Mouse (Mus musculus) embryonic fibroblast, embryonic 13.5 days (primary cell): ENCODE measurements around the gene Cpped1. TPM values are rescaled to one million over a fixed set of nuclear protein-coding genes. Genes with fewer than 3 reads are reported as not detected.

Experiments
- H3K27ac ChIP-seq: 2 replicates; pipeline ENCODE4 v1.5.1; 2012; ENCODE audit warnings: low read length, control low read depth, inconsistent platforms; ENCODE audit not compliant: insufficient read depth
- H3K4me1 ChIP-seq: 2 replicates; pipeline ENCODE4 v1.6.1; 2011; ENCODE audit warnings: low read length; ENCODE audit not compliant: control insufficient read depth, insufficient read depth
- H3K4me3 ChIP-seq: 2 replicates; pipeline ENCODE4 v1.5.1; 2011; ENCODE audit warnings: mild to moderate bottlenecking, control low read depth, low read length; ENCODE audit not compliant: insufficient read depth
- CTCF ChIP-seq: IDR thresholded peaks from 2 replicates; pipeline ENCODE4 v1.5.1; 2011; ENCODE audit warnings: mild to moderate bottlenecking, control low read depth, low read length, moderate library complexity, borderline replicate concordance; ENCODE audit not compliant: insufficient read depth
- POLR2A ChIP-seq: IDR thresholded peaks from 2 replicates; pipeline ENCODE4 v1.6.1; 2011; ENCODE audit warnings: low read depth, mild to moderate bottlenecking, control low read depth, low read length, moderate library complexity
- polyA plus RNA-seq: library from polyadenylated mRNA; stranded (reverse); fragments of >200 nt; gene quantifications from 2 replicates; pipeline ENCODE4 v1.2.4, GENCODE M21; 2011; ENCODE audit warnings: low read depth; ENCODE audit not compliant: missing spikeins, insufficient read length

Cpped1 gene
- polyA plus RNA-seq, 1 experiment = 33.3 TPM

GRCm38 (mm10) chr16:11896411-11896810 lies 12.8 kb downstream of the Cpped1 start:
- TF ChIP-seq POLR2A (no peak), CTCF (no peak)

GRCm38 (mm10) chr16:11894877-11895276 lies 14.4 kb downstream of the Cpped1 start:
- Histone ChIP-seq H3K4me1 (no peaks in the 10 kb centered on the region), H3K4me3 (no peak overlapping the region), H3K27ac (no peak overlapping the region)
- no peak for TF ChIP-seq POLR2A
- TF ChIP-seq CTCF = no peak

More at GRCm38 (mm10) chr16:11896411-11896810, 12.8 kb downstream of the Cpped1 start:
- Histone ChIP-seq H3K27ac (no peak overlapping the region), H3K4me1 (no peaks in the 10 kb centered on the region), H3K4me3 (no peak overlapping the region)

- TF ChIP-seq CTCF = no peak
- TF ChIP-seq POLR2A = no peak
- H3K27ac ChIP-seq = no peak overlapping the region
- H3K4me3 ChIP-seq = no peak overlapping the region
- H3K4me1 ChIP-seq = no peaks in the 10 kb centered on the region
Observed at GRCm38 (mm10) chr16:11890186-11890585, 19.1 kb downstream of the Cpped1 start.

GRCm38 (mm10) chr16:11889741-11890140 lies 19.5 kb downstream of the Cpped1 start:
- no peak for TF ChIP-seq CTCF
- no peak for TF ChIP-seq POLR2A
- Histone ChIP-seq H3K27ac (no peak overlapping the region), H3K4me1 (no peaks in the 10 kb centered on the region), H3K4me3 (no peak overlapping the region)

GRCm38 (mm10) chr16:11881795-11882194 lies 27.4 kb downstream of the Cpped1 start:
- Histone ChIP-seq H3K4me3 (no peak overlapping the region), H3K4me1 (no peaks in the 10 kb centered on the region), H3K27ac (no peak overlapping the region)
- TF ChIP-seq CTCF = no peak
- no peak for TF ChIP-seq POLR2A

GRCm38 (mm10) chr16:11880461-11880860 lies 28.8 kb downstream of the Cpped1 start:
- TF ChIP-seq CTCF (no peak), POLR2A (no peak)
- H3K4me1 ChIP-seq = no peaks in the 10 kb centered on the region
- no peak overlapping the region for H3K27ac ChIP-seq
- H3K4me3 ChIP-seq = no peak overlapping the region

- no peaks in the 10 kb centered on the region for H3K4me1 ChIP-seq
- no peak overlapping the region for H3K27ac ChIP-seq
- no peak for TF ChIP-seq CTCF
- no peak for TF ChIP-seq POLR2A
- no peak overlapping the region for H3K4me3 ChIP-seq
Observed at GRCm38 (mm10) chr16:11879196-11879595, 30.0 kb downstream of the Cpped1 start.

GRCm38 (mm10) chr16:11875227-11875626 lies 34.0 kb downstream of the Cpped1 start:
- no peak overlapping the region for H3K4me3 ChIP-seq
- H3K4me1 ChIP-seq = no peaks in the 10 kb centered on the region
- H3K27ac ChIP-seq = no peak overlapping the region
- TF ChIP-seq POLR2A = no peak
- TF ChIP-seq CTCF = no peak

GRCm38 (mm10) chr16:11873292-11873691 lies 36.0 kb downstream of the Cpped1 start:
- Histone ChIP-seq H3K4me3 (no peak overlapping the region), H3K4me1 (no peaks in the 10 kb centered on the region), H3K27ac (no peak overlapping the region)
- TF ChIP-seq CTCF = no peak
- no peak for TF ChIP-seq POLR2A

- no peak overlapping the region for H3K27ac ChIP-seq
- no peaks in the 10 kb centered on the region for H3K4me1 ChIP-seq
- no peak overlapping the region for H3K4me3 ChIP-seq
- TF ChIP-seq POLR2A (no peak), CTCF (no peak)
Observed at GRCm38 (mm10) chr16:11868486-11868885, 40.8 kb downstream of the Cpped1 start.
